Mouse (Mus musculus): ENCODE measurements around the gene Zfp784. TPM values are rescaled to one million over a fixed set of nuclear protein-coding genes. Genes with fewer than 3 reads are reported as not detected.
"Not testable (repeated sequence)": the region's sequence is repeated elsewhere in the genome, so short reads cannot be mapped to it uniquely, and the experiment has no call there.

Zfp784 gene
- polyA plus RNA-seq, 1 experiment from 2014 or later = 3.3 TPM

GRCm38 (mm10) chr7:5080010-5080751, 41.9 kb upstream of the Zfp784 start, which contains the start of gene Epn1:
Epn1 (plus strand) TSS chr7:5080235.
- H3K36me3 ChIP-seq (replicated peaks; ENCODE audit: control insufficient read depth, insufficient read depth, low read depth, low read length) = peaks cover 4% of the 10 kb centered on the region
- under 1% methylated on average over 79 of the region's 81 CpGs for whole genome bisulfite sequencing
- peak; percentile 96 for ATAC-seq (replicated peaks; ENCODE audit: insufficient number of reproducible peaks, low FRiP score, low TSS enrichment, low read depth)
- peak within 1 kb of the TSS; percentile 96 for H3K9ac ChIP-seq (replicated peaks; ENCODE audit: low read length)
- H3K4me1 ChIP-seq (ENCODE audit: control insufficient read depth, insufficient read depth, low read length) = no peaks in the 10 kb centered on the region
- peak within 1 kb of the TSS; percentile 89 for H3K27ac ChIP-seq (replicated peaks; ENCODE audit: low read depth, low read length)
- peak; percentile 97 for DNase-seq (ENCODE audit: low spot score)
- no peaks in the 10 kb centered on the region for H3K27me3 ChIP-seq (ENCODE audit: control insufficient read depth, insufficient read depth, low read length)
- peak within 1 kb of the TSS; percentile 69 for H3K4me2 ChIP-seq (ENCODE audit: low read depth, low read length)
- peak within 1 kb of the TSS; percentile 98 for H3K4me3 ChIP-seq (ENCODE audit: low read depth, low read length)
- no peaks in the 10 kb centered on the region for H3K9me3 ChIP-seq (replicated peaks; ENCODE audit: control insufficient read depth, low read length)

- not testable (repeated sequence) for H3K27me3 ChIP-seq (ENCODE audit: control insufficient read depth, insufficient read depth, low read length); H3K9me3 ChIP-seq (replicated peaks; ENCODE audit: control insufficient read depth, low read length); H3K4me1 ChIP-seq (ENCODE audit: control insufficient read depth, insufficient read depth, low read length); DNase-seq (ENCODE audit: low spot score); H3K27ac ChIP-seq (replicated peaks; ENCODE audit: low read depth, low read length); H3K36me3 ChIP-seq (replicated peaks; ENCODE audit: control insufficient read depth, insufficient read depth, low read depth, low read length); H3K9ac ChIP-seq (replicated peaks; ENCODE audit: low read length)
- Histone ChIP-seq H3K4me3 (ENCODE audit: low read depth, low read length) (peak overlapping the region; percentile 98), H3K4me2 (ENCODE audit: low read depth, low read length) (peak overlapping the region; percentile 27; the same call in 1 of the 2 replicates)
- peak; percentile 50 for ATAC-seq (replicated peaks; ENCODE audit: insufficient number of reproducible peaks, low FRiP score, low TSS enrichment, low read depth)
- 42% methylated on average over 9 of the region's 13 CpGs for WGBS
Observed at GRCm38 (mm10) chr7:5079365-5080009, 41.2 kb upstream of the Zfp784 start.

GRCm38 (mm10) chr7:5076931-5077330, 38.7 kb upstream of the Zfp784 start:
- H3K4me2 ChIP-seq (ENCODE audit: low read depth, low read length) = no peak overlapping the region
- no peaks in the 10 kb centered on the region for H3K27me3 ChIP-seq (ENCODE audit: control insufficient read depth, insufficient read depth, low read length)
- no peak overlapping the region for H3K4me3 ChIP-seq (ENCODE audit: low read depth, low read length)
- peaks cover 27% of the 10 kb centered on the region for H3K36me3 ChIP-seq (replicated peaks; ENCODE audit: control insufficient read depth, insufficient read depth, low read depth, low read length)
- no peak for ATAC-seq (replicated peaks; ENCODE audit: insufficient number of reproducible peaks, low FRiP score, low TSS enrichment, low read depth)
- no peak for DNase-seq (ENCODE audit: low spot score)
- H3K4me1 ChIP-seq (ENCODE audit: control insufficient read depth, insufficient read depth, low read length) = no peaks in the 10 kb centered on the region
- WGBS = 95% methylated on average over 2 of the region's 2 CpGs
- no peaks in the 10 kb centered on the region for H3K9me3 ChIP-seq (replicated peaks; ENCODE audit: control insufficient read depth, low read length)
- H3K9ac ChIP-seq (replicated peaks; ENCODE audit: low read length) = no peak overlapping the region
- H3K27ac ChIP-seq (replicated peaks; ENCODE audit: low read depth, low read length) = no peak overlapping the region

- 90% methylated on average over 5 of the region's 5 CpGs for WGBS
- Histone ChIP-seq H3K9ac (replicated peaks; ENCODE audit: low read length) (no peak overlapping the region), H3K27ac (replicated peaks; ENCODE audit: low read depth, low read length) (no peak overlapping the region), H3K4me2 (ENCODE audit: low read depth, low read length) (no peak overlapping the region), H3K4me3 (ENCODE audit: low read depth, low read length) (no peak overlapping the region), H3K4me1 (ENCODE audit: control insufficient read depth, insufficient read depth, low read length) (no peaks in the 10 kb centered on the region), H3K9me3 (replicated peaks; ENCODE audit: control insufficient read depth, low read length) (no peaks in the 10 kb centered on the region), H3K36me3 (replicated peaks; ENCODE audit: control insufficient read depth, insufficient read depth, low read depth, low read length) (peaks cover 39% of the 10 kb centered on the region), H3K27me3 (ENCODE audit: control insufficient read depth, insufficient read depth, low read length) (no peaks in the 10 kb centered on the region)
- DNase-seq (ENCODE audit: low spot score) = no peak
- ATAC-seq (replicated peaks; ENCODE audit: insufficient number of reproducible peaks, low FRiP score, low TSS enrichment, low read depth) = no peak
Observed at GRCm38 (mm10) chr7:5074984-5075383, 36.7 kb upstream of the Zfp784 start.

- DNase-seq (ENCODE audit: low spot score) (no peak), ATAC-seq (replicated peaks; ENCODE audit: insufficient number of reproducible peaks, low FRiP score, low TSS enrichment, low read depth) (no peak)
- H3K4me1 ChIP-seq (ENCODE audit: control insufficient read depth, insufficient read depth, low read length) = no peaks in the 10 kb centered on the region
- H3K27me3 ChIP-seq (ENCODE audit: control insufficient read depth, insufficient read depth, low read length) = no peaks in the 10 kb centered on the region
- no peaks in the 10 kb centered on the region for H3K9me3 ChIP-seq (replicated peaks; ENCODE audit: control insufficient read depth, low read length)
- 80% methylated on average over 1 of the region's 1 CpGs for WGBS
- H3K27ac ChIP-seq (replicated peaks; ENCODE audit: low read depth, low read length) = no peak overlapping the region
- H3K36me3 ChIP-seq (replicated peaks; ENCODE audit: control insufficient read depth, insufficient read depth, low read depth, low read length) = peaks cover 45% of the 10 kb centered on the region
- no peak overlapping the region for H3K4me2 ChIP-seq (ENCODE audit: low read depth, low read length)
- no peak overlapping the region for H3K9ac ChIP-seq (replicated peaks; ENCODE audit: low read length)
- H3K4me3 ChIP-seq (ENCODE audit: low read depth, low read length) = no peak overlapping the region
Observed at GRCm38 (mm10) chr7:5073586-5073985, 35.3 kb upstream of the Zfp784 start.

GRCm38 (mm10) chr7:5064886-5065285, 26.6 kb upstream of the Zfp784 start:
- Histone ChIP-seq H3K36me3 (replicated peaks; ENCODE audit: control insufficient read depth, insufficient read depth, low read depth, low read length) (peaks cover 13% of the 10 kb centered on the region), H3K27ac (replicated peaks; ENCODE audit: low read depth, low read length) (no peak overlapping the region), H3K4me1 (ENCODE audit: control insufficient read depth, insufficient read depth, low read length) (peaks cover 5% of the 10 kb centered on the region; the same call in 1 of the 2 replicates), H3K9ac (replicated peaks; ENCODE audit: low read length) (no peak overlapping the region), H3K4me2 (ENCODE audit: low read depth, low read length) (no peak overlapping the region), H3K9me3 (replicated peaks; ENCODE audit: control insufficient read depth, low read length) (no peaks in the 10 kb centered on the region), H3K4me3 (ENCODE audit: low read depth, low read length) (no peak overlapping the region), H3K27me3 (ENCODE audit: control insufficient read depth, insufficient read depth, low read length) (no peaks in the 10 kb centered on the region)
- 91% methylated on average over 6 of the region's 6 CpGs for whole genome bisulfite sequencing
- ATAC-seq (replicated peaks; ENCODE audit: insufficient number of reproducible peaks, low FRiP score, low TSS enrichment, low read depth) = no peak
- no peak for DNase-seq (ENCODE audit: low spot score)

- DNase-seq (ENCODE audit: low spot score) (peak; percentile 92), ATAC-seq (replicated peaks; ENCODE audit: insufficient number of reproducible peaks, low FRiP score, low TSS enrichment, low read depth) (no peak; the same call in 1 of the 2 replicates)
- no peaks in the 10 kb centered on the region; the same call in 1 of the 2 replicates for H3K27me3 ChIP-seq (ENCODE audit: control insufficient read depth, insufficient read depth, low read length)
- peak overlapping the region; percentile 78 for H3K4me2 ChIP-seq (ENCODE audit: low read depth, low read length)
- peaks cover 6% of the 10 kb centered on the region; the same call in 1 of the 2 replicates for H3K4me1 ChIP-seq (ENCODE audit: control insufficient read depth, insufficient read depth, low read length)
- under 1% methylated on average over 51 of the region's 51 CpGs for WGBS
- peak overlapping the region; percentile 78 for H3K9ac ChIP-seq (replicated peaks; ENCODE audit: low read length)
- H3K9me3 ChIP-seq (replicated peaks; ENCODE audit: control insufficient read depth, low read length) = no peaks in the 10 kb centered on the region
- H3K36me3 ChIP-seq (replicated peaks; ENCODE audit: control insufficient read depth, insufficient read depth, low read depth, low read length) = no peaks in the 10 kb centered on the region; the same call in 1 of the 2 replicates
- peak overlapping the region; percentile 74 for H3K4me3 ChIP-seq (ENCODE audit: low read depth, low read length)
- peak overlapping the region; percentile 96 for H3K27ac ChIP-seq (replicated peaks; ENCODE audit: low read depth, low read length)
Observed at GRCm38 (mm10) chr7:5062360-5063001, 24.2 kb upstream of the Zfp784 start.
